Comparison of ENCODE assay signal across 14 mouse cellular contexts in the genomic region with DNA sequence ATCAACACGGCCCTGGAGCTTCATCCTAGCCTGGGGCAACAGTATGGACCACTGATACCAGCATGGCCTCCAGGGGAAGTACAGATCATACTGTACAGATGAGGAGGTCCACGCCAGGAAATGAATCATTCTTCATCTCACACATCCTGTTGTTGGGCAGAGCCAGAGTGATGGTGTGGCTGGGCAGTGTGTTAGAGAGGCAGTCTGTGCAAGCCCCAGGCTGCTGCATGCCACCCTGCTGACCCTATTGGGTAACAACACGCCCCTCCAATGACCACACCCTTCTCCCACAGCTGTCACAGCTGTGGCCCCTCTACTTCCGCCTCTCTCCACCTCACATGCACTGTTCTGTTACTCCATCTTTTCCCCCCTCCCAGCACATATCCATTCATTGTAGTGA. TPM values are rescaled to one million over a fixed set of nuclear protein-coding genes. Genes with fewer than 3 reads are reported as not detected.
A peak's percentile ranks its signal among the peaks of the same experiment; 100 is the strongest.
DNase-seq lines count a peak whose midpoint lies in the region; ATAC-seq and TF ChIP-seq lines count a peak whose summit lies in the region.
"Had no signal": no experiment of that assay in that cellular context is flagged by ENCODE, and none has a peak within 500 bp of the region (broad histone marks: within the 10 kb centered on the region; RNA-seq: fewer than 3 reads in every experiment).

No protein-coding gene starts in this region.

- H3K27me3 ChIP-seq in thymus, adult 2 months (ENCODE audit: control insufficient read depth, insufficient read depth, low read length): no peaks in the 10 kb centered on the region
- no peaks in the 10 kb centered on the region for H3K27me3 ChIP-seq in forebrain, embryonic 13.5 days

- H3K36me3 ChIP-seq in thymus, adult 2 months (ENCODE audit: control insufficient read depth, insufficient read depth, low read length): no peaks in the 10 kb centered on the region
- no peaks in the 10 kb centered on the region for H3K36me3 ChIP-seq in forebrain, embryonic 13.5 days (ENCODE audit: poor library complexity, severe bottlenecking)

- peak; percentile 29 for DNase-seq in thymus, adult 2 months
- DNase-seq in thymus, postnatal 10 days (ENCODE audit: low spot score in 2 of 2): no peak
- DNase-seq in T-cell, adult 2 months (ENCODE audit: low spot score): peak; percentile 27
- DNase-seq in lung, postnatal 4 days: peak; percentile 48 to 52
- DNase-seq in thymus, postnatal 14 days: peak; percentile 42
- DNase-seq in frontal cortex, postnatal 10 days (ENCODE audit: low spot score in 2 of 2): no peak
- DNase-seq: kidney, adult 11 months; lung, embryonic 14.5 days had no signal

- H3K4me1 ChIP-seq in thymus, adult 2 months (replicated peaks; ENCODE audit: control insufficient read depth, insufficient read depth, low read length): peaks cover 26% of the 10 kb centered on the region
- H3K4me1 ChIP-seq in forebrain, embryonic 13.5 days: no peaks in the 10 kb centered on the region

- no peak for ATAC-seq in erythroblast, adult 5-6 weeks (replicated peaks; ENCODE audit: low FRiP score, poor library complexity, severe bottlenecking)
- no peak for ATAC-seq in forebrain, embryonic 13.5 days

- peak overlapping the region; percentile 64 for H3K27ac ChIP-seq in thymus, adult 2 months (ENCODE audit: control insufficient read depth, insufficient read depth, low read length)
- no peak overlapping the region for H3K27ac ChIP-seq in forebrain, embryonic 13.5 days
- H3K27ac ChIP-seq: left cerebral cortex, adult 2 months had no signal

- no peak for TF ChIP-seq CTCF in thymus, adult 2 months (IDR thresholded peaks at IDR 0.05; ENCODE audit: borderline replicate concordance, control insufficient read depth, extremely low read depth, insufficient read depth, low read length, poor library complexity)

- H3K4me2 ChIP-seq in forebrain, embryonic 13.5 days: no peak overlapping the region
- H3K4me2 ChIP-seq: lung, embryonic 14.5 days had no signal

- no peak for TF ChIP-seq POLR2A in thymus, adult 2 months (IDR thresholded peaks at IDR 0.05; ENCODE audit: control insufficient read depth, extremely low read depth, insufficient read depth, low read length, poor library complexity)

- H3K9me3 ChIP-seq in forebrain, embryonic 13.5 days (replicated peaks): no peaks in the 10 kb centered on the region

- no peak overlapping the region for H3K9ac ChIP-seq in forebrain, embryonic 13.5 days
- H3K9ac ChIP-seq: lung, embryonic 14.5 days had no signal

- H3K4me3 ChIP-seq in thymus, adult 2 months (ENCODE audit: control insufficient read depth, insufficient read depth, low read length): no peak overlapping the region
- H3K4me3 ChIP-seq in forebrain, embryonic 13.5 days: no peak overlapping the region
- H3K4me3 ChIP-seq: left cerebral cortex, adult 2 months had no signal

- WGBS in thymus, adult 2 months: 43% methylated on average over 4 of the region's 4 CpGs
- 76% methylated on average over 4 of the region's 4 CpGs for WGBS in forebrain, embryonic 13.5 days

RNA-seq across cellular contexts. Expression of a gene that starts 11.7 kb away (rescaled TPM):
- 7.9 and 9.6 TPM in 2 replicates for polyA plus RNA-seq in thymus, adult 2 months (2012; rRNA removed)
- total RNA-seq in erythroblast, adult 5-6 weeks (2015; ENCODE audit: low replicate concordance): 44.6 and 47.6 TPM in 2 replicates
- total RNA-seq in erythroblast, adult 5-6 weeks (2017; ENCODE audit: low replicate concordance): 46.6 and 54.4 TPM in 2 replicates
- polyA plus RNA-seq in forebrain, embryonic 13.5 days (2015; fragmentation: Nextera tagmentation; extraction: Ambion mirVana): 0.36 and 0.40 TPM in 2 replicates

RNA-seq across cellular contexts. Expression of a gene that starts 11.7 kb away (rescaled TPM):
- polyA plus RNA-seq in thymus, adult 2 months (2012; rRNA removed): 0.03 TPM in 1 of 2 replicates, not detected in the other
- total RNA-seq in erythroblast, adult 5-6 weeks (2015; ENCODE audit: low replicate concordance): not detected in 2 replicates
- not detected in 2 replicates for total RNA-seq in erythroblast, adult 5-6 weeks (2017; ENCODE audit: low replicate concordance)
- polyA plus RNA-seq in forebrain, embryonic 13.5 days (2015; fragmentation: Nextera tagmentation; extraction: Ambion mirVana): not detected in 2 replicates
- total RNA-seq: left cerebral cortex, adult 2 months had no signal
- polyA plus RNA-seq: embryonic facial prominence, embryonic 14.5 days; heart, postnatal 0 days; lung, embryonic 14.5 days; neural tube, embryonic 14.5 days had no signal

RNA-seq across cellular contexts. Expression of a gene that starts 47.0 kb away (rescaled TPM):
- 1.4 and 13.4 TPM in 2 replicates for polyA plus RNA-seq in thymus, adult 2 months (2012; rRNA removed)
- total RNA-seq in erythroblast, adult 5-6 weeks (2015; ENCODE audit: low replicate concordance): not detected in 2 replicates
- total RNA-seq in erythroblast, adult 5-6 weeks (2017; ENCODE audit: low replicate concordance): not detected in 2 replicates
- polyA plus RNA-seq in forebrain, embryonic 13.5 days (2015; fragmentation: Nextera tagmentation; extraction: Ambion mirVana): not detected in 2 replicates
- polyA plus RNA-seq: lung, embryonic 14.5 days; neural tube, embryonic 14.5 days had no signal

RNA-seq across cellular contexts. Expression of a gene that starts 57.1 kb away (rescaled TPM):
- 420 and 521 TPM in 2 replicates for polyA plus RNA-seq in thymus, adult 2 months (2012; rRNA removed)
- total RNA-seq in erythroblast, adult 5-6 weeks (2015; ENCODE audit: low replicate concordance): 33.6 and 42.6 TPM in 2 replicates
- 3.2 and 3.3 TPM in 2 replicates for total RNA-seq in erythroblast, adult 5-6 weeks (2017; ENCODE audit: low replicate concordance)
- polyA plus RNA-seq in forebrain, embryonic 13.5 days (2015; fragmentation: Nextera tagmentation; extraction: Ambion mirVana): 3.2 and 3.9 TPM in 2 replicates

Comparison
In these comparisons a context has a peak if more than half of its experiments do, and no peak if none do; other contexts are left out.
1. DNase-seq: peak in thymus, adult 2 months (single experiment), T-cell, adult 2 months (single experiment), lung, postnatal 4 days (2 of 2) and thymus, postnatal 14 days (single experiment); none in thymus, postnatal 10 days (0 of 2) and frontal cortex, postnatal 10 days (0 of 2).